Mouse (Mus musculus): Measurements from ENCODE around the gene Gm960. TPM values are rescaled to one million over a fixed set of nuclear protein-coding genes. Genes with fewer than 3 reads are reported as not detected.
A peak's percentile ranks its signal among the peaks of the same experiment; 100 is the strongest.

The Gm960 gene
- polyA plus RNA-seq, 1 experiment, result 4.9 TPM

- H3K4me1 ChIP-seq (ENCODE audit: control insufficient read depth, insufficient read depth, low read length), result peaks cover 12% of the 10 kb centered on the region
- no peak overlapping the region for H3K27ac ChIP-seq (ENCODE audit: control insufficient read depth, insufficient read depth, low read depth, low read length)
- TF ChIP-seq CTCF (IDR thresholded peaks at IDR 0.05; ENCODE audit: control insufficient read depth, insufficient read depth, insufficient replicate concordance, low read depth, low read length), result no peak
- TF ChIP-seq POLR2A (IDR thresholded peaks at IDR 0.05; ENCODE audit: control insufficient read depth, low read depth, low read length), result no peak
- no peaks in the 10 kb centered on the region for H3K27me3 ChIP-seq (ENCODE audit: control insufficient read depth, insufficient read depth, low read length)
- no peaks in the 10 kb centered on the region for H3K36me3 ChIP-seq (ENCODE audit: control insufficient read depth, insufficient read depth, low read length)
- H3K4me3 ChIP-seq (ENCODE audit: control insufficient read depth, low read depth, low read length), result no peak overlapping the region
Measured at GRCm38 (mm10) chr19:4699821-4700220, 1.4 kb upstream of the Gm960 start.

DNA sequence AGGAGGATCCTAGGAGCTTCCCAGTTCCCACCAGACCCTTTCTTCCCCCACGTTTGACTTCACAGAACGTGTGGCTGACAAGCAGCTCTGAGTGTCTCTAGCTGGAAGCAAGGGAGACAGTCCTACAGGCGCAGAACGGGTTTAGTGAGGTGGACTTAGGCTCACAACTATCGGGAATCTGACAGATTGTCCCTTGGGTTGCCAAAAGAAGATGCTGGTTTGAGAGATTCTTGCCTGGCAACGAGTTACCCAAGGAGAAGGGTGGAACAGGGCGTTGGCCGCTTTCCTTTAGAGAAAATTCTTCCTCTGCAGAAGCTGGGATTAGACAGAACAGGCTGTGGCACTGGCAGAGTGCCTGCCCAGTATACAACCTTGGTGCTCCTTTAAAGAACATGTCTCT is 388 bp upstream of the Gm960 start:
- no peak overlapping the region for H3K27ac ChIP-seq (ENCODE audit: control insufficient read depth, insufficient read depth, low read depth, low read length)
- TF ChIP-seq POLR2A (IDR thresholded peaks at IDR 0.05; ENCODE audit: control insufficient read depth, low read depth, low read length), result no peak
- TF ChIP-seq CTCF (IDR thresholded peaks at IDR 0.05; ENCODE audit: control insufficient read depth, insufficient read depth, insufficient replicate concordance, low read depth, low read length), result no peak
- no peak overlapping the region for H3K4me3 ChIP-seq (ENCODE audit: control insufficient read depth, low read depth, low read length)
- H3K4me1 ChIP-seq (ENCODE audit: control insufficient read depth, insufficient read depth, low read length), result peaks cover 12% of the 10 kb centered on the region
- no peaks in the 10 kb centered on the region for H3K27me3 ChIP-seq (ENCODE audit: control insufficient read depth, insufficient read depth, low read length)
- no peaks in the 10 kb centered on the region for H3K36me3 ChIP-seq (ENCODE audit: control insufficient read depth, insufficient read depth, low read length)

DNA sequence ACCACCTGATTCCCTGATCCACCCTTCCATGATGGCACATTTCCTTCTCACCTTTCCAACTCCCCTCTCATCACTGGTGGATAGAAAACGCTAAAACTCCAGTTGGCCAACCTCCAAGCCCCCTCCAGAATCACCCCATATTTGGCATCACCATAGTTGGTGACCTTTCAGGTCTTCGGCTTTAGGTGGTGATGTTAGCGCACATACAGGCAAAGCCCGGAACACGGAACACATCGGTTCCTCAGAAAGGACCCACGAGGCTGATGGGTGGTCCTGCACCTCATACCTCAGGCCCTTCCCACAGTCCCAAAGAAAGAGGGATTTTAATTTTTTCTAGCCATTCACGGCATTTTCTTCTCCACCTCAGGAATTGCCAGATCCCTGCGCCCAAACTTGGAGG is 747 bp downstream of the Gm960 start:
- Histone ChIP-seq H3K4me1 (ENCODE audit: control insufficient read depth, insufficient read depth, low read length) (peaks cover 12% of the 10 kb centered on the region), H3K36me3 (ENCODE audit: control insufficient read depth, insufficient read depth, low read length) (no peaks in the 10 kb centered on the region), H3K27ac (ENCODE audit: control insufficient read depth, insufficient read depth, low read depth, low read length) (peak overlapping the region; percentile 61), H3K27me3 (ENCODE audit: control insufficient read depth, insufficient read depth, low read length) (no peaks in the 10 kb centered on the region), H3K4me3 (ENCODE audit: control insufficient read depth, low read depth, low read length) (peak overlapping the region; percentile 96)
- TF ChIP-seq CTCF (IDR thresholded peaks at IDR 0.05; ENCODE audit: control insufficient read depth, insufficient read depth, insufficient replicate concordance, low read depth, low read length) (no peak), POLR2A (IDR thresholded peaks at IDR 0.05; ENCODE audit: control insufficient read depth, low read depth, low read length) (no peak)

DNA sequence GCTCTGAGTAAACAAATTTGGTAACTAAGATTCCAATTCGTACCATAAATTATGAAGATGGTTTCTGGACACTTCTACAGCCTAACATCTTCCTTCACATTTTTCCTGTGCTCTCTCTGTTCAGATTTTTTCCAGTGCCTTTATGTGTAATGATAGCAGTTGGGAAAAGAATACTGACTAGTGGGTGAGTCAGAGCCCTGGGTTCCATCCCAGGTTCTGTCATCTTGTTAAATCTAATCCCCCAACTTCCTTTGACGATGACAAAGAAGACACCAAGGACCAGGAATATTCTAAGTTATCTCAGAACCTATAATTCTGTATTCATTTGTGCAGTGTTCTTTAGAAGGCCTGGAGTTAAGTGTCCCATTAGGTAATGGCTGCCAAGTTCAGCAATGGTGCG is 1.3 kb downstream of the Gm960 start:
- Histone ChIP-seq H3K4me3 (ENCODE audit: control insufficient read depth, low read depth, low read length) (no peak overlapping the region), H3K27me3 (ENCODE audit: control insufficient read depth, insufficient read depth, low read length) (no peaks in the 10 kb centered on the region), H3K27ac (ENCODE audit: control insufficient read depth, insufficient read depth, low read depth, low read length) (no peak overlapping the region; the same call in 1 of the 2 replicates), H3K4me1 (ENCODE audit: control insufficient read depth, insufficient read depth, low read length) (peaks cover 12% of the 10 kb centered on the region), H3K36me3 (ENCODE audit: control insufficient read depth, insufficient read depth, low read length) (no peaks in the 10 kb centered on the region)
- no peak for TF ChIP-seq CTCF (IDR thresholded peaks at IDR 0.05; ENCODE audit: control insufficient read depth, insufficient read depth, insufficient replicate concordance, low read depth, low read length)
- TF ChIP-seq POLR2A (IDR thresholded peaks at IDR 0.05; ENCODE audit: control insufficient read depth, low read depth, low read length), result no peak

- Histone ChIP-seq H3K36me3 (ENCODE audit: control insufficient read depth, insufficient read depth, low read length) (no peaks in the 10 kb centered on the region), H3K4me3 (ENCODE audit: control insufficient read depth, low read depth, low read length) (no peak overlapping the region), H3K27me3 (ENCODE audit: control insufficient read depth, insufficient read depth, low read length) (no peaks in the 10 kb centered on the region), H3K27ac (ENCODE audit: control insufficient read depth, insufficient read depth, low read depth, low read length) (no peak overlapping the region), H3K4me1 (ENCODE audit: control insufficient read depth, insufficient read depth, low read length) (peaks cover 12% of the 10 kb centered on the region)
- TF ChIP-seq POLR2A (IDR thresholded peaks at IDR 0.05; ENCODE audit: control insufficient read depth, low read depth, low read length), result no peak
- no peak for TF ChIP-seq CTCF (IDR thresholded peaks at IDR 0.05; ENCODE audit: control insufficient read depth, insufficient read depth, insufficient replicate concordance, low read depth, low read length)
Measured at GRCm38 (mm10) chr19:4694346-4694745, 4.1 kb downstream of the Gm960 start.

DNA sequence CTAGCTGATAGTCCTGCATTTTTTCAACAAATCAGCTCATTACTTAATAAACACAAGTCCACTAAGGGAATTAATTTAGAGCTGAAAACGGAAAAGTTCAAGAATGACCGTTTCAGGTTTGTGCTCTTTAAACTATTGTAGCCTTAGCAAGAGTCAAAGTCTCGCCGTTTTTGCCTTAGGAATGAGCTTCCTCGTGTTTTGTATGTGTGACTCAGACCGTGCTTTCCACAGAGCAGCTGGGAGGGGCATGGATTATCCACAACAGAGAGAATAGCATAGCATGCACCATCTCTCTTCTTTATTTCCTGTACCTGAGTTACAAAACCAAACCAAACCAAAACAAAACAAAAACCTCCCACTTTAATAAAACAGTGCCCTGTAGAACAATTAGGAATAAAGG is 26.1 kb downstream of the Gm960 start:
- H3K27me3 ChIP-seq (ENCODE audit: control insufficient read depth, insufficient read depth, low read length), result no peaks in the 10 kb centered on the region
- H3K27ac ChIP-seq (ENCODE audit: control insufficient read depth, insufficient read depth, low read depth, low read length), result no peak overlapping the region
- H3K4me3 ChIP-seq (ENCODE audit: control insufficient read depth, low read depth, low read length), result no peak overlapping the region
- H3K4me1 ChIP-seq (ENCODE audit: control insufficient read depth, insufficient read depth, low read length), result no peaks in the 10 kb centered on the region
- TF ChIP-seq POLR2A (IDR thresholded peaks at IDR 0.05; ENCODE audit: control insufficient read depth, low read depth, low read length), result no peak
- no peak for TF ChIP-seq CTCF (IDR thresholded peaks at IDR 0.05; ENCODE audit: control insufficient read depth, insufficient read depth, insufficient replicate concordance, low read depth, low read length)
- H3K36me3 ChIP-seq (ENCODE audit: control insufficient read depth, insufficient read depth, low read length), result no peaks in the 10 kb centered on the region

DNA sequence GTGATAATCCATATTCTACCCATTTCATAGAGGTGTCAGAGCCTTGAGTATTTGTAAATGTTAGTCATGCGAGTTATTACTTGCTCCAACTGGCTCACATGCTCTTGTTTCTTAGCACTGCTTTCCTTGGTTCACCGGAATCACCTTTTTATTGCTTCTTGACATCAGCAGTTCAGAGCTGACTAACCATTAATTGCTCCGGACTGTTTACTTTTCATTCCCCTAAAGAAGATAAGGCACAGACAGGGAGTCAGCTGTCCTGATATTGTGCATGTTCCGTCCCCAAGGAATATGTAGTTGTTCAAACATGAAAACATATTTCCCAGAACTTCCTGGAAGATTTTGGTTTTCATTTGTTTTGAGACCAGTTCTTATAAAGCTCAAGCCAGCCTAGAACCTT is 27.7 kb downstream of the Gm960 start:
- no peaks in the 10 kb centered on the region for H3K4me1 ChIP-seq (ENCODE audit: control insufficient read depth, insufficient read depth, low read length)
- H3K27me3 ChIP-seq (ENCODE audit: control insufficient read depth, insufficient read depth, low read length), result no peaks in the 10 kb centered on the region
- no peak overlapping the region for H3K27ac ChIP-seq (ENCODE audit: control insufficient read depth, insufficient read depth, low read depth, low read length)
- H3K36me3 ChIP-seq (ENCODE audit: control insufficient read depth, insufficient read depth, low read length), result no peaks in the 10 kb centered on the region
- TF ChIP-seq POLR2A (IDR thresholded peaks at IDR 0.05; ENCODE audit: control insufficient read depth, low read depth, low read length), result no peak
- no peak overlapping the region for H3K4me3 ChIP-seq (ENCODE audit: control insufficient read depth, low read depth, low read length)

GRCm38 (mm10) chr19:4666815-4667214 is 31.7 kb downstream of the Gm960 start:
- Histone ChIP-seq H3K27ac (ENCODE audit: control insufficient read depth, insufficient read depth, low read depth, low read length) (no peak overlapping the region), H3K4me1 (ENCODE audit: control insufficient read depth, insufficient read depth, low read length) (no peaks in the 10 kb centered on the region), H3K4me3 (ENCODE audit: control insufficient read depth, low read depth, low read length) (no peak overlapping the region), H3K36me3 (ENCODE audit: control insufficient read depth, insufficient read depth, low read length) (no peaks in the 10 kb centered on the region), H3K27me3 (ENCODE audit: control insufficient read depth, insufficient read depth, low read length) (no peaks in the 10 kb centered on the region)
- no peak for TF ChIP-seq POLR2A (IDR thresholded peaks at IDR 0.05; ENCODE audit: control insufficient read depth, low read depth, low read length)
- TF ChIP-seq CTCF (IDR thresholded peaks at IDR 0.05; ENCODE audit: control insufficient read depth, insufficient read depth, insufficient replicate concordance, low read depth, low read length), result no peak
